ENCODE assay signal across 36 mouse cellular contexts in the genomic region with DNA sequence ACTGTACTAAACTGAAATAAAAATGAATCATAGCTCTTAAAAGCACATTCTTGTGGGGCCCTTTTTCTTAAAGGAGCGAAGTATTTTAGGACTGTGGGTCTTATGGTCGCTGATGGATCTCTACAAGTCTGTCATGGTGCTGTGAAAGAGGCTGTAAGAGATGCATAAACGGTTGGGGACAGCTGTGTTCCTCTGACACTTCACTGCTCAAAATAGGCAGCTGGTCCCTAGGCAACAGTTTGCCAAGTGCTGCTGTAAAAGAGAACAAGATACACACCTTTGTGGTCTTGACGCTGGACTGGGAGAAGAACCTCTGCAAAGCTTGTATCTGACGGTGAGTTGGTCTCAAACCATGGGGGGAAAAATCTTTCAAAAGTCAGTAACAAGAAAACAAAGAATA. TPM values are rescaled to one million over a fixed set of nuclear protein-coding genes. Genes with fewer than 3 reads are reported as not detected.
"Had no signal": no experiment of that assay in that cellular context is flagged by ENCODE, and none has a peak within 500 bp of the region (broad histone marks: within the 10 kb centered on the region; RNA-seq: fewer than 3 reads in every experiment).

No protein-coding gene starts in this region.

- H3K27ac ChIP-seq: limb, embryonic 10.5 days; limb, embryonic 12.5 days; limb, embryonic 13.5 days; limb, embryonic 15.5 days; liver, embryonic 12.5 days; liver, embryonic 13.5 days; liver, embryonic 14.5 days; liver, embryonic 15.5 days; lung, embryonic 15.5 days; macrophage; midbrain, embryonic 10.5 days; midbrain, embryonic 12.5 days; midbrain, embryonic 13.5 days; midbrain, embryonic 15.5 days; neural tube, embryonic 12.5 days had no signal

- H3K9ac ChIP-seq: limb, embryonic 12.5 days; limb, embryonic 13.5 days; limb, embryonic 15.5 days; liver, embryonic 12.5 days; liver, embryonic 13.5 days; liver, embryonic 14.5 days; liver, embryonic 15.5 days; liver, postnatal 0 days; lung, embryonic 14.5 days; lung, embryonic 15.5 days; midbrain, embryonic 12.5 days; midbrain, embryonic 13.5 days; midbrain, embryonic 15.5 days; neural tube, embryonic 12.5 days had no signal

- H3K9me3 ChIP-seq: limb, embryonic 10.5 days; limb, embryonic 13.5 days; limb, embryonic 15.5 days; liver, embryonic 12.5 days; liver, embryonic 13.5 days; liver, embryonic 15.5 days; lung, embryonic 15.5 days; midbrain, embryonic 10.5 days; midbrain, embryonic 13.5 days; midbrain, embryonic 15.5 days; neural tube, embryonic 12.5 days had no signal

- ATAC-seq: liver, embryonic 12.5 days; liver, postnatal 0 days; lung, postnatal 0 days; midbrain, embryonic 13.5 days; midbrain, embryonic 15.5 days; midbrain, embryonic 16.5 days had no signal

- H3K4me1 ChIP-seq: limb, embryonic 10.5 days; limb, embryonic 12.5 days; limb, embryonic 13.5 days; limb, embryonic 15.5 days; liver, embryonic 12.5 days; liver, embryonic 13.5 days; liver, embryonic 15.5 days; lung, embryonic 15.5 days; megakaryocyte, embryonic 14.5 days; midbrain, embryonic 10.5 days; midbrain, embryonic 12.5 days; midbrain, embryonic 13.5 days; midbrain, embryonic 15.5 days; neural tube, embryonic 12.5 days had no signal

- H3K27me3 ChIP-seq: liver, embryonic 13.5 days; liver, embryonic 15.5 days; midbrain, embryonic 12.5 days; midbrain, embryonic 13.5 days; midbrain, embryonic 15.5 days; neural tube, embryonic 12.5 days had no signal

- DNase-seq: left cerebral cortex, postnatal 4 days; liver; liver, embryonic 13.5 days; liver, postnatal 0 days; lung, adult 18-20 months; lung, adult 2 months; lung, embryonic 14.5 days; lung, postnatal 10 days; lung, postnatal 14 days; lung, postnatal 36 days; lung, postnatal 4 days had no signal

- H3K4me2 ChIP-seq: limb, embryonic 12.5 days; limb, embryonic 13.5 days; limb, embryonic 15.5 days; liver, embryonic 11.5 days; liver, embryonic 12.5 days; liver, embryonic 13.5 days; liver, embryonic 15.5 days; lung, embryonic 14.5 days; lung, embryonic 15.5 days; midbrain, embryonic 11.5 days; midbrain, embryonic 12.5 days; midbrain, embryonic 13.5 days; midbrain, embryonic 15.5 days; neural tube, embryonic 12.5 days had no signal

- H3K4me3 ChIP-seq: limb, embryonic 10.5 days; limb, embryonic 12.5 days; limb, embryonic 13.5 days; limb, embryonic 15.5 days; liver, embryonic 12.5 days; liver, embryonic 13.5 days; liver, embryonic 15.5 days; lung, embryonic 15.5 days; megakaryocyte, embryonic 14.5 days; midbrain, embryonic 10.5 days; midbrain, embryonic 12.5 days; midbrain, embryonic 13.5 days; midbrain, embryonic 15.5 days; myocyte; neural tube, embryonic 12.5 days had no signal

- H3K36me3 ChIP-seq: limb, embryonic 10.5 days; limb, embryonic 12.5 days; limb, embryonic 13.5 days; limb, embryonic 15.5 days; liver, embryonic 12.5 days; liver, embryonic 13.5 days; liver, embryonic 15.5 days; lung, embryonic 15.5 days; midbrain, embryonic 10.5 days; midbrain, embryonic 12.5 days; midbrain, embryonic 13.5 days; midbrain, embryonic 15.5 days; neural tube, embryonic 12.5 days had no signal

RNA-seq across cellular contexts. Expression of a gene that starts 10.8 kb away (rescaled TPM):
- total RNA-seq: megakaryocyte progenitor cell, adult 5-6 weeks; megakaryocyte, adult 5-6 weeks; megakaryocyte-erythroid progenitor cell, adult 5-6 weeks; monocyte, adult 5-6 weeks had no signal
- polyA plus RNA-seq: liver, adult 2 months; liver, embryonic 14.5 days; liver, embryonic 15.5 days; liver, postnatal 0 days; lung, postnatal 0 days; macrophage had no signal
